Mouse (Mus musculus): ENCODE data around the gene Susd2. TPM values are rescaled to one million over a fixed set of nuclear protein-coding genes. Genes with fewer than 3 reads are reported as not detected.

Gene Susd2
- polyA plus RNA-seq, 1 experiment from 2014 or later, result 0.99 TPM

GRCm38 (mm10) chr10:75600189-75600730 lies 43.5 kb downstream of the Susd2 start:
- peaks cover 19% of the 10 kb centered on the region for H3K9me3 ChIP-seq
- no peaks in the 10 kb centered on the region for H3K27me3 ChIP-seq (ENCODE audit: poor library complexity, severe bottlenecking)
- H3K36me3 ChIP-seq (replicated peaks), result no peaks in the 10 kb centered on the region
- no peak for DNase-seq (ENCODE audit: extremely low spot score, low spot score)
- no peak overlapping the region for H3K4me3 ChIP-seq
- 91% methylated on average over 7 of the region's 7 CpGs for WGBS
- H3K4me1 ChIP-seq, result no peaks in the 10 kb centered on the region
- no peak overlapping the region for H3K27ac ChIP-seq

GRCm38 (mm10) chr10:75595981-75596380 lies 47.8 kb downstream of the Susd2 start:
- Histone ChIP-seq H3K27ac (no peak overlapping the region), H3K36me3 (replicated peaks) (no peaks in the 10 kb centered on the region), H3K4me1 (no peaks in the 10 kb centered on the region), H3K27me3 (ENCODE audit: poor library complexity, severe bottlenecking) (no peaks in the 10 kb centered on the region), H3K9me3 (peaks cover 19% of the 10 kb centered on the region), H3K4me3 (no peak overlapping the region)
- DNase-seq (ENCODE audit: extremely low spot score, low spot score), result no peak
- WGBS, result 89% methylated on average over 8 of the region's 8 CpGs

DNA sequence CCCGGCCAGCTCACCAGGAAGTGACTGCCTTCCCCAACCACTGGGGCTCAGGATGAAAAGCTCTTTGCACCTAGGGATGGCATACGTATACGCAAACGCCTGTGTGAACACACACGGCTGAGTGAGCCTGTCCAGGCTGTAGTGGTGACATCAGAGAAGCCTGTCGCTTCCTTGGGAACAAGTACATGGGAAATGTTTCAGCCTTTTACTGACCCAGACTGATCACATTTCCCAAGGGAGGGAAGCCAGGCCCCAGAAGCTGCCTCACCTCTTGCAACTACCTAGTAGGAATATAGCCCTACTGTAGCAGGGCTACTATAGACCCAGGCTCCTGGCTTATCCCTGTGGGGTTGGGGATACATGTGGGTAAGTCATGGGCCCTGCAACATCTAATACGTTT lies 51.2 kb downstream of the Susd2 start:
- no peaks in the 10 kb centered on the region for H3K27me3 ChIP-seq (ENCODE audit: poor library complexity, severe bottlenecking)
- peaks cover 9% of the 10 kb centered on the region for H3K9me3 ChIP-seq
- no peaks in the 10 kb centered on the region for H3K36me3 ChIP-seq (replicated peaks)
- peaks cover 11% of the 10 kb centered on the region for H3K4me1 ChIP-seq
- H3K4me3 ChIP-seq, result no peak overlapping the region
- H3K27ac ChIP-seq, result no peak overlapping the region
- no peak for DNase-seq (ENCODE audit: extremely low spot score, low spot score)
- WGBS, result 81% methylated on average over 7 of the region's 7 CpGs

- no peak overlapping the region for H3K27ac ChIP-seq
- whole genome bisulfite sequencing, result 84% methylated on average over 12 of the region's 12 CpGs
Observed at GRCm38 (mm10) chr10:75591211-75591894, 52.5 kb downstream of the Susd2 start.

GRCm38 (mm10) chr10:75589651-75590050 lies 54.2 kb downstream of the Susd2 start:
- H3K36me3 ChIP-seq (replicated peaks), result no peaks in the 10 kb centered on the region
- no peaks in the 10 kb centered on the region for H3K9me3 ChIP-seq
- DNase-seq (ENCODE audit: extremely low spot score, low spot score), result no peak
- peaks cover 13% of the 10 kb centered on the region for H3K27me3 ChIP-seq (ENCODE audit: poor library complexity, severe bottlenecking)
- H3K27ac ChIP-seq, result peak overlapping the region; percentile 17; the same call in 1 of the 2 replicates
- peaks cover 20% of the 10 kb centered on the region for H3K4me1 ChIP-seq
- 91% methylated on average over 16 of the region's 16 CpGs for whole genome bisulfite sequencing
- H3K4me3 ChIP-seq, result no peak overlapping the region

More at GRCm38 (mm10) chr10:75591211-75591894, 52.5 kb downstream of the Susd2 start:
- Histone ChIP-seq H3K4me3 (no peak overlapping the region), H3K27me3 (ENCODE audit: poor library complexity, severe bottlenecking) (no peaks in the 10 kb centered on the region), H3K4me1 (peaks cover 14% of the 10 kb centered on the region), H3K36me3 (replicated peaks) (no peaks in the 10 kb centered on the region), H3K9me3 (no peaks in the 10 kb centered on the region)
- no peak for DNase-seq (ENCODE audit: extremely low spot score, low spot score)

- no peak for DNase-seq (ENCODE audit: extremely low spot score, low spot score)
- peaks cover 20% of the 10 kb centered on the region for H3K4me1 ChIP-seq
- peaks cover 18% of the 10 kb centered on the region for H3K27me3 ChIP-seq (ENCODE audit: poor library complexity, severe bottlenecking)
- 45% methylated on average over 5 of the region's 5 CpGs for WGBS
- H3K4me3 ChIP-seq, result no peak within 1 kb of the TSS
- peak within 1 kb of the TSS; percentile 17; the same call in 1 of the 2 replicates for H3K27ac ChIP-seq
- no peaks in the 10 kb centered on the region for H3K9me3 ChIP-seq
- H3K36me3 ChIP-seq (replicated peaks), result no peaks in the 10 kb centered on the region
Observed at GRCm38 (mm10) chr10:75589129-75589528, 54.7 kb downstream of the Susd2 start, which contains the start of gene Ggt5. TSS of gene Ggt5 (plus strand) at chr10:75589340.

DNA sequence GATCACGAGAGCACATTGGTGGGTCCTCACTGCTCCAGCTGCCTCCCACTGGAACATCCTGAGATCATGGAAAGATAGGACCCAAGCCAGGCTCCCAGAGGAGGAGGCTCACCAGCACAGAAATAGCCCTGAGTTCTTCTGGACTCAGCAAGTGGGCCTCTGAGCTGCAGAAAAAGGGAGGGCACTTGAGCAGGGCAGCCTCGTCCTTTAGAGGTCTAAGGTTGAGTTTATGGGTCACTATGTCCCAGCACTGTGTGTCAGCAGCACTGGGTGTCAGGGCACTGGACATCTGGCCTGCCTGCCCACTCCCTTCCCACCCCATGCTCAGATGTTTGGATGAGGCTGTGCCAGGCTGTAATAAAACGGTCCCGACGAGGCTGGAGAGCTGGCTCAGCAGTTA lies 55.5 kb downstream of the Susd2 start:
- no peak for DNase-seq (ENCODE audit: extremely low spot score, low spot score)
- peaks cover 19% of the 10 kb centered on the region for H3K27me3 ChIP-seq (ENCODE audit: poor library complexity, severe bottlenecking)
- peaks cover 20% of the 10 kb centered on the region for H3K4me1 ChIP-seq
- H3K36me3 ChIP-seq (replicated peaks), result no peaks in the 10 kb centered on the region
- H3K9me3 ChIP-seq, result no peaks in the 10 kb centered on the region
- WGBS, result 82% methylated on average over 5 of the region's 5 CpGs
- no peak overlapping the region for H3K4me3 ChIP-seq
- H3K27ac ChIP-seq, result no peak overlapping the region

DNA sequence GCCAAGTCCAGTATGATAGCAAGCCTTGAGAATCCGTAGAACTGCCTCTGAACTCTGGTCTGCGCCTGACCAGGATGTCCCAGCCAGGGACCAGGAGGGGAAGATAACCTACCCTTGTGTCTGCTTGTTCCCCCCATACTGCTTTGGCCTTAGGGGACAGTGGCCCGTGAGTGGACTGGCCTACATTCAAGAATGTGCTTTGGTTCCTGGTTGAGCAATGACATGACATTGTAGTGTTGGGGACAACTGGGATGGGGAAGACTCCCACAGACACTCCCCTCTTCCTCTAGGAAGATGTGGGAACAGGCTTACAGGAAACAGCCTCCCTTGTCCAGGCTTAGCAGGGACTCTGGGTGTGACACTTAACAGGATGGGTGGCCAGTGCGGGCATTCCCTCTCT lies 56.0 kb downstream of the Susd2 start:
- WGBS, result 87% methylated on average over 4 of the region's 4 CpGs
- H3K4me3 ChIP-seq, result no peak overlapping the region
- peaks cover 19% of the 10 kb centered on the region for H3K27me3 ChIP-seq (ENCODE audit: poor library complexity, severe bottlenecking)
- DNase-seq (ENCODE audit: extremely low spot score, low spot score), result no peak
- H3K36me3 ChIP-seq (replicated peaks), result no peaks in the 10 kb centered on the region
- H3K4me1 ChIP-seq, result peaks cover 20% of the 10 kb centered on the region
- H3K9me3 ChIP-seq, result no peaks in the 10 kb centered on the region
- H3K27ac ChIP-seq, result no peak overlapping the region

Other genes starting within 250 kb of the Susd2 start
- 0.06 and 0.15 TPM in 2 replicates for gene Upb1, start 242.9 kb downstream of the Susd2 start, polyA plus RNA-seq (2016; fragmentation: Nextera tagmentation; extraction: Ambion mirVana)
- gene Snrpd3, start 126.5 kb downstream of the Susd2 start, polyA plus RNA-seq (2016; fragmentation: Nextera tagmentation; extraction: Ambion mirVana), result 289 and 305 TPM in 2 replicates
- gene Gucd1, start 126.0 kb downstream of the Susd2 start, polyA plus RNA-seq (2016; fragmentation: Nextera tagmentation; extraction: Ambion mirVana), result 28.6 and 34.3 TPM in 2 replicates
- 1.1 TPM in 2 replicates for gene Lrrc75b, start 83.7 kb downstream of the Susd2 start, polyA plus RNA-seq (2016; fragmentation: Nextera tagmentation; extraction: Ambion mirVana)
- gene Ggt1, start 82.4 kb downstream of the Susd2 start, polyA plus RNA-seq (2016; fragmentation: Nextera tagmentation; extraction: Ambion mirVana), result 1.6 and 2.3 TPM in 2 replicates
- 0.21 and 0.97 TPM in 2 replicates for gene Ggt5, start 54.7 kb downstream of the Susd2 start, polyA plus RNA-seq (2016; fragmentation: Nextera tagmentation; extraction: Ambion mirVana)
- 34.6 and 36.6 TPM in 2 replicates for gene Cabin1, start 120.3 kb upstream of the Susd2 start, polyA plus RNA-seq (2016; fragmentation: Nextera tagmentation; extraction: Ambion mirVana)
- gene Ddt, start 129.4 kb upstream of the Susd2 start, polyA plus RNA-seq (2016; fragmentation: Nextera tagmentation; extraction: Ambion mirVana), result 95.4 and 99.6 TPM in 2 replicates
- gene Gm20441, start 136.9 kb upstream of the Susd2 start, polyA plus RNA-seq (2016; fragmentation: Nextera tagmentation; extraction: Ambion mirVana), result not detected in 2 replicates
- gene Gstt3, start 137.4 kb upstream of the Susd2 start, polyA plus RNA-seq (2016; fragmentation: Nextera tagmentation; extraction: Ambion mirVana), result 1.1 and 1.9 TPM in 2 replicates
- gene Gstt1, start 154.6 kb upstream of the Susd2 start, polyA plus RNA-seq (2016; fragmentation: Nextera tagmentation; extraction: Ambion mirVana), result 3.8 and 4.4 TPM in 2 replicates
- not detected in 2 replicates for gene Gstt4, start 178.5 kb upstream of the Susd2 start, polyA plus RNA-seq (2016; fragmentation: Nextera tagmentation; extraction: Ambion mirVana)
- 7.3 and 8.3 TPM in 2 replicates for gene Gstt2, start 193.4 kb upstream of the Susd2 start, polyA plus RNA-seq (2016; fragmentation: Nextera tagmentation; extraction: Ambion mirVana)
- 3,631 and 3,763 TPM in 2 replicates for gene Mif, start 216.2 kb upstream of the Susd2 start, polyA plus RNA-seq (2016; fragmentation: Nextera tagmentation; extraction: Ambion mirVana)
- 1.8 and 2.4 TPM in 2 replicates for gene Derl3, start 249.4 kb upstream of the Susd2 start, polyA plus RNA-seq (2016; fragmentation: Nextera tagmentation; extraction: Ambion mirVana)